Mouse (Mus musculus): ENCODE results near the gene Timm13. TPM values are rescaled to one million over a fixed set of nuclear protein-coding genes. Genes with fewer than 3 reads are reported as not detected.

The Timm13 gene
- polyA plus RNA-seq, 1 experiment from 2014 or later, result 306 TPM

DNA sequence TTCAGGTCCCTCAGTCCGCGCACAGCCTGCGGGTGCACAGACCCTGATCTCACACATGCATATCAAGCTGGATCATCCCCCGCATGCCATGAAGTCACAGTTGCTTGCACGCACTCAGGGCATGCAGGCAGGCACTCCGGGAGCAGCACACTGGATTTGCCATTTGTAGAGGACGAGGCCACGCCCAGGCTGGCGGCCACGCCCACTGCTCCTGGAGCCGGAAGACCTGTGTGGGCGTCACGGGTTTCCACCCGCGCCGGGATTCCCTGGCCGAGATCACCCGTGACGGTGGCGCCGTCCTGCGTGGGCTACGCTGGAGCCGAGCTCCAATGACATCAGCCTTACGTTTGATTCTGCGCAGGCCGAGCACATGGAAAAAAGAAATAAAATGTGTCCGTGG is 38.9 kb upstream of the Timm13 start:
- Histone ChIP-seq H3K36me3 (no peaks in the 10 kb centered on the region), H3K9me3 (no peaks in the 10 kb centered on the region), H3K27ac (peak overlapping the region; percentile 90), H3K9ac (peak overlapping the region; percentile 59; the same call in 1 of the 2 replicates), H3K4me1 (peaks cover 66% of the 10 kb centered on the region), H3K4me3 (peak overlapping the region; percentile 38), H3K27me3 (0 out of 2 replicates have a peak, but pooled peaks cover under 1% of the 10 kb centered on the region), H3K4me2 (replicated peaks) (peak overlapping the region; percentile 71)
- 3% methylated on average over 28 of the region's 28 CpGs for WGBS
- ATAC-seq (ENCODE audit: low FRiP score, low read depth), result peak; percentile 48; the same call in 1 of the 2 replicates

DNA sequence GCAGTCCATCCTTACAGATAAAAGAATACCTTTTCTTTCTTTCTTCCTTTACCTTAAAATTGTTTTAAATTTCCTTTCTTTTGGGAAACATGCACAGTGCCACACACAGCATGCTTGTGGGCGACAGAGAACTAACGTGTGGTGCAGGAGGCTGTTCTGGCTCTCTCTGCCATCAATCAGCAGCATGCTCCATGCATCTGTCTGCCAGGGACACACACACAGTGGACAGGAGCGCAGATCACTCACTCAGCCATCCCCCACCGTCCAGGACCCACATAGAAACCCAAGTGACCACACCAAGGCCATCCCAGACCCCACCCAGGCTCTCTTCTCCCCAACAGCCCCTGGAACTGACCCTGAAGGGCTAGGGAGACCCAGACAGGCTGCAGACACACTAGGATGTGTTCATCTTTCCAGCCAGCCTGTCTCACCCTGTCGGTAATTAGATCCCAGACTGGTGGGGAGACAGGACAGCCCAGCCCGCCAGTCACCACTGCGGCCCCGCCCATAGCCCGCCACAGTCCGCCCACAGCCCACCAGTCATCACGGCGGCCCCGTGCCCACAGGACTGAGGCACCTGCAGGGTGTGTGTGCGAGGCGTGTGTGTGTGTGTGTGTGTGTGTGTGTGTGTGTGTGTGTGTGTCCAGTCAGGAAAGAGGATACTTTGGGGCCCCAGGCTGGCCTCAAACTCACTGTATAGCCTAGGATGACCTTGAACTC is 38.2 kb upstream of the Timm13 start:
- Histone ChIP-seq H3K27me3 (peaks cover 7% of the 10 kb centered on the region), H3K36me3 (no peaks in the 10 kb centered on the region), H3K4me3 (peak overlapping the region; percentile 38), H3K27ac (peak overlapping the region; percentile 90), H3K9me3 (no peaks in the 10 kb centered on the region), H3K4me1 (peaks cover 73% of the 10 kb centered on the region), H3K4me2 (replicated peaks) (peak overlapping the region; percentile 71), H3K9ac (peak overlapping the region; percentile 59; the same call in 1 of the 2 replicates)
- 6% methylated on average over 15 of the region's 15 CpGs for WGBS
- peak; percentile 38 for ATAC-seq (ENCODE audit: low FRiP score, low read depth)

DNA sequence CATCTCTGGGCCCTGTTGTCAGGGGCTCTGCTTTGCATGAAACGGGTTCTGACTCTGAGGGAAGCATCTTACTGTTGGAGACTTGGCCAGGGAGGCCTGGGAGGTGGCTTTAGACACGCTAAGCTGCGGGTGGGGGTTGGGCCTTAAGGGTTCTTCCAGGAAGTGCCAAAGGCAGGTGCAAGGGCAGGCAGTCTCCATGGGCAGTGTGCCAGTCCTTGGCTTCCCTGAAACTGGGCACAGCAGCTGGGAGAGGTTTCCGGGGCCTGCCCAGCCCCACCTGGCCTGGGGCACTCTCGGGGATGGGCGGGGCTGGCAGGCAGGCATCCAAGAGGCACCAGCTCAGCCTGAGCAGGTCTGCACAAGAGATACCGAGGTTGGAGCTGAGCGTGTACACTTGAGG is 36.9 kb upstream of the Timm13 start:
- ATAC-seq (ENCODE audit: low FRiP score, low read depth), result no peak
- H3K4me2 ChIP-seq (replicated peaks), result peak overlapping the region; percentile 73
- no peak overlapping the region for H3K4me3 ChIP-seq
- H3K9me3 ChIP-seq, result no peaks in the 10 kb centered on the region
- WGBS, result 22% methylated on average over 8 of the region's 8 CpGs
- H3K9ac ChIP-seq, result no peak overlapping the region
- peak overlapping the region; percentile 90 for H3K27ac ChIP-seq
- peaks cover 87% of the 10 kb centered on the region for H3K4me1 ChIP-seq
- H3K36me3 ChIP-seq, result no peaks in the 10 kb centered on the region
- H3K27me3 ChIP-seq, result peaks cover 20% of the 10 kb centered on the region

DNA sequence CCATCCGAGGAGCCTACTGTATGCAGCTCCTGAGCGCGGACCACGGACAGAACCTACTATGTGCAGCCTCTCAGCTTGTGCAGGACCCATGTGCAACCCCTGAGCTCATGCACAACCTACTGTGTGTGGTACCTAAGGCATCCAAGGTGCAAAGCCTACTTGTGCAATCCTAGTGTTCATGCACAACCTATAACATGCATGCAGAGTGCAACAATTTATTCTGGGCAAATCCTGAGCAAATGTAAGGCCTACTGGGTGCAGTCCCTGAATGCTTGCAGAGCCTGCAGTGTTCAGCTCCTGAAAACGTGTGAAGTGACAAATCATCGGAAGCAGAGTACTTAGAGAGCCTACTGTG is 36.0 kb upstream of the Timm13 start:
- 13% methylated on average over 6 of the region's 6 CpGs for WGBS
- H3K4me3 ChIP-seq, result peak overlapping the region; percentile 43
- H3K4me1 ChIP-seq, result peaks cover 95% of the 10 kb centered on the region
- H3K4me2 ChIP-seq (replicated peaks), result peak overlapping the region; percentile 73
- no peaks in the 10 kb centered on the region for H3K9me3 ChIP-seq
- no peaks in the 10 kb centered on the region for H3K36me3 ChIP-seq
- peak overlapping the region; percentile 90 for H3K27ac ChIP-seq
- H3K9ac ChIP-seq, result peak overlapping the region; percentile 57
- H3K27me3 ChIP-seq, result peaks cover 29% of the 10 kb centered on the region
- ATAC-seq (ENCODE audit: low FRiP score, low read depth), result no peak

DNA sequence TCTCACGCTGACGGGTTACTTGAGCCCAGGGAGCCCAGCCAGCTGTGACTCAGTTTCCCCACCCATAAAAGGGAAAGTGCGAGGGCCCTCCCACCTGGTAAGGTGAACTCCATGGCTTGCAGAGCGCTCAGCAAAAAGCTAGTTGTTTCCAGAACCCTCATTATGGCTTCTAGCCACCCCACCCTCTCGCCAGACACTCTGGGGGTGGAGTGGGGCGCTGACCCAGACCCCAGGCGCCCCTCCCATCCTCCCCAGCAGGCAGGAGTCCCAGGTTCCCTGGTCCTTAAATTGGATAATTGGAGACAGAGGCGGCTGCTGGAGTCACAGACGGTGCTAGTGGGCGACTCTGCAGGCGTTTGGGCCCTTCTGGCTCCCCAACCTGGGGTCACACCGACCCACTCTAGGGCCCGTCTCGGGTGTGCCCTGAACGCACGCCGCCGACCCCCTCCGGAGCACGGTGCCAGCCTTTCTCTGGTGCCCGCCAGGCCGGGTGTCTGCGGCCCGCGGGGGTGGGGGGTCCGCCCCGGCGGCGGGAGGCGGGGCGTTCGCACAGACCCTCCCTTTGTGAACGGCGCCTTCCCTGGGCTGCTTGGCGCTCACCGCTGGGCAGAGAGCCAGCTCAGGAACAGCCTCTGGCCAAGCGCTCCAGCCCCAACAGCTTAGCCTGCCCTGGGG is 35.5 kb upstream of the Timm13 start:
- H3K4me2 ChIP-seq (replicated peaks), result peak overlapping the region; percentile 73
- H3K4me3 ChIP-seq, result peak overlapping the region; percentile 43
- no peaks in the 10 kb centered on the region for H3K9me3 ChIP-seq
- no peaks in the 10 kb centered on the region for H3K36me3 ChIP-seq
- peak overlapping the region; percentile 57 for H3K9ac ChIP-seq
- peak overlapping the region; percentile 90 for H3K27ac ChIP-seq
- WGBS, result under 1% methylated on average over 37 of the region's 37 CpGs
- ATAC-seq (ENCODE audit: low FRiP score, low read depth), result peak; percentile 52
- peaks cover 99% of the 10 kb centered on the region for H3K4me1 ChIP-seq
- H3K27me3 ChIP-seq, result peaks cover 34% of the 10 kb centered on the region

DNA sequence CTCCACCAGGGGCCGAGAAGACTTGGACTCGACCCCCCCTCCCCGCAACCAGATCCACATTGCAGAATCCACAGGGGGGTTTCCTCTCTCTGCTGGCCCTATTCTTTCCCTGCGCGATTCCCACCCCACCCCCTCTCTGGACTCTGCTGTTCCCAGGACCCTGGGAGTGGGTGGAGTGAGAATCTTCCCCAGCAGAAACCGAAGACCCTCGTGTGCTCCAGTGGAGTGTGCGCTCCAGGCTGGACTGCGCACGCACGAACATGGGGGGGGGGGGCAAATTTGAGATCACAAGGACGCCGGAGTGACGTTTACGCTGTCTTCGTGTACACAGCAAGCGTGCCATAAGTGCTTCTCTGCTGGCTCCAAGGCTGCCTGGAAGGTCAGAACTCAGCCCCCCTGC is 34.9 kb upstream of the Timm13 start:
- ATAC-seq (ENCODE audit: low FRiP score, low read depth), result no peak
- peak overlapping the region; percentile 43 for H3K4me3 ChIP-seq
- H3K4me1 ChIP-seq, result peaks cover 99% of the 10 kb centered on the region
- no peaks in the 10 kb centered on the region for H3K9me3 ChIP-seq
- peaks cover 40% of the 10 kb centered on the region for H3K27me3 ChIP-seq
- peak overlapping the region; percentile 57 for H3K9ac ChIP-seq
- WGBS, result 5% methylated on average over 17 of the region's 17 CpGs
- no peaks in the 10 kb centered on the region for H3K36me3 ChIP-seq
- peak overlapping the region; percentile 73 for H3K4me2 ChIP-seq (replicated peaks)
- H3K27ac ChIP-seq, result peak overlapping the region; percentile 90

DNA sequence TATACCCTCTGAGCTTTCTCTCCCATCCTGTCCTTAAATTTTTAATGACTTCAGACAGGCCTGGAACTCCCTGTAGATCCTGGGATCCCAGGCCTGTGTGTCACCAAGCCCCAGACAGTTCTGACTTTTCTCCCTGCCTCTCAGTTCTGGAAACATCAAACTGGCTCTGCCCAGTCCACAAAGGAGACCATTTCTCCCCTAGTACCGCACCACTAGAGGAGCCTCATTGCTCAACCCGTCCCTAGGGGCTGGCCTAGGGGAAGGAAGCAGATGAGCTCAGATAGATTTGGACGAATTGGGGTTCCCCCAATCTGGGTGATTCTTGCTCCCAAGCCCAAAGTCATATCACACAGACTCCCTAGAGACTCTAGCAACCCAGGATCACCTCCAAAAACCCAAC is 34.5 kb upstream of the Timm13 start:
- Histone ChIP-seq H3K4me2 (replicated peaks) (peak overlapping the region; percentile 73), H3K9me3 (no peaks in the 10 kb centered on the region), H3K27ac (peak overlapping the region; percentile 90; the same call in 1 of the 2 replicates), H3K4me1 (peaks cover 98% of the 10 kb centered on the region), H3K9ac (peak overlapping the region; percentile 57; the same call in 1 of the 2 replicates), H3K36me3 (no peaks in the 10 kb centered on the region), H3K4me3 (peak overlapping the region; percentile 43; the same call in 1 of the 2 replicates), H3K27me3 (peaks cover 40% of the 10 kb centered on the region)
- no peak for ATAC-seq (ENCODE audit: low FRiP score, low read depth)
- 12% methylated on average over 3 of the region's 3 CpGs for WGBS

DNA sequence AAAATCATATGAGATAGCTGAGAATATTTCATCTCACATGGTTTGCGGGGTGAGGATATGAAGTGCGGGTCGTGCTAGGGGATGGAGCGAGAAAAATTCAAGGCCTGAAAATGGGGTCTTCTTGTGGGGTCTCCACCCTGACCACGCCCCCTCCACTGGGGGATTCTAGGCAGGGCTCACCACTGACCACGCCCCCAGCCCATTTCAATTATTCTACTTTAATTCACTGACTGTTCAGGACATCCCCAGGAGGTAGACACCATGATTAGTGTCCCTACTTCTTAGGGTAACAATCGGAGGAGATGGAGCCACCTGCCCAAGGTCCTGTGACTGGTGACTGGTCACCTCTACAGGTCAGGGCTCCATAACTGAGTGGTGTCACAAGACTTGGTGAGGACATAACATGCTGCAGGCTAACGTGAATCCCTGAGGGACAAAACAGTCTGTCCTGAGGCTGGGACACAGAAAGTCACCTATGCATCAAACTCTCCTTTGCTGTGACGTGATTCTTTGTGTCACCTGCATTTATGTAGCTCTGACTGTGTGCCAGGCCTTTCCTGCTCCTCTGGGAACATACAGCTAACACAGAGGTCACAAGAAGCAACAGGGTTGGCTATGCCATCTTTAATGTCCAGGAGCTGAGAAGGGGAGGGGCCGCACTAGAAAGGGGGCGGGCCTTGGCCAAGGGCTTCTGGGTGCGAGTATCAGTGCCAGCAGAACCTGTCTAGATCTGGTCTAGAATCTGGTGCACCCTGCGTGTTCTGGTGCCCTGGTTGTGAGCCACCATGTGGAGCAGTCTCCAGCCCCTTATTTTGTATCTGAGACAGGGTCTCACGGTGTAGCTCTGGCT is 33.6 kb upstream of the Timm13 start:
- 43% methylated on average over 14 of the region's 14 CpGs for WGBS
- no peaks in the 10 kb centered on the region for H3K9me3 ChIP-seq
- H3K4me1 ChIP-seq, result peaks cover 92% of the 10 kb centered on the region
- peak overlapping the region; percentile 89 for H3K4me2 ChIP-seq (replicated peaks)
- H3K36me3 ChIP-seq, result no peaks in the 10 kb centered on the region
- no peak for ATAC-seq (ENCODE audit: low FRiP score, low read depth)
- H3K9ac ChIP-seq, result no peak overlapping the region
- H3K27me3 ChIP-seq, result peaks cover 40% of the 10 kb centered on the region
- H3K27ac ChIP-seq, result no peak overlapping the region
- peak overlapping the region; percentile 73; the same call in 1 of the 2 replicates for H3K4me3 ChIP-seq

DNA sequence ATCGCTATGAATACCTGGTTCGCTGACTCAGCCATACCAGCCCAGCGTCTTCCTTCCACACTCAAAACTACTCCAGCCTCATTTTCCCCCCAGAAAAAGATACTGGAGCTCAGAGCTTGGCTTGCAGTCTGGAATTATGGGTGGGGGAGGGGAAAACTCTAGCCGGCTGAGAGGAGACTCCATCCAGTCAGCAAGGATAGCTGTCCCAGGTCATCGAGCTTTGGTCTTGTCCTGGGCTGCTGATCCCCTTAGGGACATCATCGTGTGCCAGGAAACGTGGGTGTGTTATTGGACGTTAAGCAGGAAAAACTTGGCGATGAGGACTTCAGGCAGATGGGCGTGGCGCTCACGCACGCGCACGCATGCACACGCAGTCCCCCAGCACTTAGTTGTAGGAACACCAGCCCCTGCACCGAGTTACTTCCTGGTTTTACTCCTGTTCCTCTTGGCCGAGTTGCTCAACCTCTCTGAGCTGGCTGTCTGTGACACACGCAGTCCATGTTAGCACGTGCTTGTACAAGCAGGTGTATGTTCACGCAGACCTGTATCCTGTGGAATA is 32.7 kb upstream of the Timm13 start:
- peaks cover 40% of the 10 kb centered on the region for H3K27me3 ChIP-seq

DNA sequence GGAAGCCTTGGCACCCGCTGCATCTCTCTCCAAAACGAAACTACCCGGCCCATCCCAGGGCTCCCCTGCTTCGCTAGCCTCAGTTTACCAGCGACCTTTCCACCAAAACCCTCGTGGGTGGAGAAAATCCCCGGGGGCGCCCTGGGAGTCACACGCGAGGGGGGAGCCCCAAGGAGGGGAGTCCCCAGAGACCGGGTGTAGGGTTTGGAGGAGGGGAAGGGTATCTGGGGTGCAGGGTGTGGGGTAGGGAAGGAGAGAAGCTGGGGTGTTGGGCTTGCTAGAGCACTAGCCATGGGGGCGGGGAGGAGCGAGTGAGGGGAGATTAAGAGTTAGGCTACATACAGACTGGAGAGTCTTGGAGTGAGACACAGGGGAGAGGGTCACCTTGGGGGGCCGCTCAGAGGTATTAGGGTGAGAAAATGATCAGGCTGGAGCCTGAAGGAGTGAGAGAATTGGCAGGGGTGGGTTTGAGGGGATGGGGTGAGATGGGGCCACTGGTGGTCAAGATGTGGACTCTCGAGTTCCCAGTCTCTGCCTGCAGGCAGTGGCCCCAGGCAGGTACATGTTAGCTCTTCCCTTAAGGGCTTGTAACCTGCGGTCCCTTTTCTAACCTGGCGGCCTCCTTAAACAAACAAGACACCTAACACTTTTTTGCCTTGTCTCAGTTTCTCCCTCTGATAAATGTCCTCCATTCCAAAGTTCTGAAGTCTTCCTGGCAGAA is 32.1 kb upstream of the Timm13 start:
- peak overlapping the region; percentile 40; the same call in 1 of the 2 replicates for H3K27ac ChIP-seq
- peaks cover 84% of the 10 kb centered on the region for H3K4me1 ChIP-seq
- under 1% methylated on average over 17 of the region's 17 CpGs for WGBS
- H3K27me3 ChIP-seq, result peaks cover 40% of the 10 kb centered on the region
- no peak for ATAC-seq (ENCODE audit: low FRiP score, low read depth)
- peak overlapping the region; percentile 73 for H3K4me3 ChIP-seq
- H3K4me2 ChIP-seq (replicated peaks), result peak overlapping the region; percentile 89
- peak overlapping the region; percentile 59 for H3K9ac ChIP-seq
- H3K9me3 ChIP-seq, result no peaks in the 10 kb centered on the region
- H3K36me3 ChIP-seq, result no peaks in the 10 kb centered on the region

More for the DNA sequence above, 32.7 kb upstream of the Timm13 start:
- no peak for ATAC-seq (ENCODE audit: low FRiP score, low read depth)
- H3K4me2 ChIP-seq (replicated peaks), result peak overlapping the region; percentile 89
- no peaks in the 10 kb centered on the region for H3K9me3 ChIP-seq
- no peak overlapping the region for H3K27ac ChIP-seq
- 5% methylated on average over 21 of the region's 21 CpGs for WGBS
- H3K4me1 ChIP-seq, result peaks cover 91% of the 10 kb centered on the region
- H3K36me3 ChIP-seq, result no peaks in the 10 kb centered on the region
- H3K4me3 ChIP-seq, result peak overlapping the region; percentile 73
- H3K9ac ChIP-seq, result no peak overlapping the region

DNA sequence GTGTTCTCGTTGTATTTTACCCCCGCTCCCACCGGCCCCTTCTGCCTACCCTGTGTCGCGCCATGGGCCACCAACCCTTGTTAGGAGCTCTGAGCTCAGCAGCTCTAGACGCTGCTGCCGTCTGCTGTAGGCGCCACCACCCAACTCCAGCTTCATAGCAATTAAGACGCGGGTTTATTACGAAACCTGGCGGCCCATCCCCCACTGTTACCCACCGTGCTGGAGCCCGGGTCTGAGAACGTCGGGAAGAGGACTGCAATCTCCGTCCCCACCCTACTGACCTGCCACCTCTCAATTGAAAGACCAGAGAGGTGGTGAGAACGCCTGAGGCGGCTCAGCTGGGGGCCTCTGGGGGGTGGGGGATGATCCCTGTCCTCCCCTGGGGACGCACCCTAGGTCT is 31.4 kb upstream of the Timm13 start:
- peak overlapping the region; percentile 40; the same call in 1 of the 2 replicates for H3K27ac ChIP-seq
- peaks cover 78% of the 10 kb centered on the region for H3K4me1 ChIP-seq
- no peaks in the 10 kb centered on the region for H3K36me3 ChIP-seq
- peak overlapping the region; percentile 73 for H3K4me3 ChIP-seq
- 1% methylated on average over 20 of the region's 20 CpGs for WGBS
- no peaks in the 10 kb centered on the region for H3K9me3 ChIP-seq
- peaks cover 40% of the 10 kb centered on the region for H3K27me3 ChIP-seq
- peak overlapping the region; percentile 59 for H3K9ac ChIP-seq
- ATAC-seq (ENCODE audit: low FRiP score, low read depth), result no peak
- peak overlapping the region; percentile 89 for H3K4me2 ChIP-seq (replicated peaks)

Measured in limb, embryonic 13.5 days (tissue).